Mouse (Mus musculus): ENCODE results near the gene Psmd11.

The Psmd11 gene

GRCm38 (mm10) chr11:80503281-80503680 lies 74.9 kb downstream of the Psmd11 start:
- in situ Hi-C loops (cut with MseI, MboI), result no loop called here

- in situ Hi-C loops (cut with MseI, MboI), result no loop called here
Observed at GRCm38 (mm10) chr11:80503726-80504452, 75.5 kb downstream of the Psmd11 start.

GRCm38 (mm10) chr11:80504519-80505385 lies 76.3 kb downstream of the Psmd11 start:
- in situ Hi-C loops (cut with MseI, MboI), result no loop called here

GRCm38 (mm10) chr11:80505581-80505980 lies 77.2 kb downstream of the Psmd11 start:
- in situ Hi-C loops (cut with MseI, MboI), result no loop called here

- in situ Hi-C loops (cut with MseI, MboI), result no loop called here
Observed at GRCm38 (mm10) chr11:80506483-80506882, 78.1 kb downstream of the Psmd11 start.

- in situ Hi-C loops (cut with MseI, MboI), result no loop called here
Observed at GRCm38 (mm10) chr11:80507791-80508190, 79.4 kb downstream of the Psmd11 start.

- in situ Hi-C loops (cut with MseI, MboI), result no loop called here
Observed at GRCm38 (mm10) chr11:80508361-80509175, 80.2 kb downstream of the Psmd11 start.

- in situ Hi-C loops (cut with MseI, MboI), result no loop called here
Observed at GRCm38 (mm10) chr11:80509176-80509506, 80.7 kb downstream of the Psmd11 start.

GRCm38 (mm10) chr11:80510124-80510523 lies 81.7 kb downstream of the Psmd11 start:
- in situ Hi-C loops (cut with MseI, MboI), result no loop called here

GRCm38 (mm10) chr11:80512313-80513056 lies 84.1 kb downstream of the Psmd11 start:
- in situ Hi-C loops (cut with MseI, MboI), result no loop called here

GRCm38 (mm10) chr11:80513796-80514195 lies 85.4 kb downstream of the Psmd11 start:
- in situ Hi-C loops (cut with MseI, MboI), result no loop called here

- in situ Hi-C loops (cut with MseI, MboI), result no loop called here
Observed at GRCm38 (mm10) chr11:80515346-80515745, 86.9 kb downstream of the Psmd11 start.

GRCm38 (mm10) chr11:80515895-80516294 lies 87.5 kb downstream of the Psmd11 start:
- in situ Hi-C loops (cut with MseI, MboI), result no loop called here

- in situ Hi-C loops (cut with MseI, MboI), result no loop called here
Observed at GRCm38 (mm10) chr11:80518421-80519367, 90.3 kb downstream of the Psmd11 start.

- in situ Hi-C loops (cut with MseI, MboI), result no loop called here
Observed at GRCm38 (mm10) chr11:80521148-80521547, 92.7 kb downstream of the Psmd11 start.
